Mouse (Mus musculus): ENCODE measurements around the gene Sap30bp.

The Sap30bp gene

DNA sequence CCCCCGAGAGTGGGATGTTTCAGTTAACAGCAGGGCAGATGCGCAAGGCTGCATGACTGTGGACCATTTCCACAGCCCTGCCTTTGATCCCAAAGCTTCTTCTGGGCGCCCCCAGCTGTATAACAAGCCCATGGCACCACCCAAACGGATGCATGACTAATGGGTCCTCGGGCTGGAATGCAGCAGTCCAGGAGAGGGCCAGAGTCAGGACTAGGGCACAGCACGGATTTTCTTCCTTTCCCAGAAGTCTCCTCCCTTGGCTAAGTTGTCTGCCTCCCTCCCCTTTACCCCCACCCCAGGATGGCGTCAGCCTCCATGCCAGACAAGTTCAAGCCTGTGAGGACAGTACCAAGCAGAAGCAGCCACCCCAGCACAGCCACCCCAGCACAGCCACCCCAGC lies 24.9 kb downstream of the Sap30bp start:
- no peak for DNase-seq (ENCODE audit: low read depth)

DNA sequence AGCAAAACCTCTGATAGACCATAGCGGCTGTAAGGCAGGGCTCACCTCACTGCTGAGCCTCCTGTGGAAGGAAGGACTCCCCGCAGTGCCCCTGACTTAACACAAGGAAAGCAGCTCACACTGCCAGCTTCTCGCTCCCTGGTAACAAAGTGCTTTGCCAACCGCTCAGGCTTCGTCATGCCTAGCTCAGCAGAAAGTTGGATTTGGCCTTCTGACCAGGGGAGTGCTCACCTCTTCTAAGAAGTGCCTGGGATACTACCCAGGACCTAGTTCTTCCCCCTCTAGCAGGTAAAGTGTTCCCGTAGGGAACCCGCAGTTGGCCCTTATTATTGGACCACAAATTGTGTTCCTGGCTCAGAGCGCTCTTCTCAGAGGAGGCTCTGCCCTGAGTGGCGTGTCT lies 25.9 kb downstream of the Sap30bp start:
- no peak for DNase-seq (ENCODE audit: low read depth)

DNA sequence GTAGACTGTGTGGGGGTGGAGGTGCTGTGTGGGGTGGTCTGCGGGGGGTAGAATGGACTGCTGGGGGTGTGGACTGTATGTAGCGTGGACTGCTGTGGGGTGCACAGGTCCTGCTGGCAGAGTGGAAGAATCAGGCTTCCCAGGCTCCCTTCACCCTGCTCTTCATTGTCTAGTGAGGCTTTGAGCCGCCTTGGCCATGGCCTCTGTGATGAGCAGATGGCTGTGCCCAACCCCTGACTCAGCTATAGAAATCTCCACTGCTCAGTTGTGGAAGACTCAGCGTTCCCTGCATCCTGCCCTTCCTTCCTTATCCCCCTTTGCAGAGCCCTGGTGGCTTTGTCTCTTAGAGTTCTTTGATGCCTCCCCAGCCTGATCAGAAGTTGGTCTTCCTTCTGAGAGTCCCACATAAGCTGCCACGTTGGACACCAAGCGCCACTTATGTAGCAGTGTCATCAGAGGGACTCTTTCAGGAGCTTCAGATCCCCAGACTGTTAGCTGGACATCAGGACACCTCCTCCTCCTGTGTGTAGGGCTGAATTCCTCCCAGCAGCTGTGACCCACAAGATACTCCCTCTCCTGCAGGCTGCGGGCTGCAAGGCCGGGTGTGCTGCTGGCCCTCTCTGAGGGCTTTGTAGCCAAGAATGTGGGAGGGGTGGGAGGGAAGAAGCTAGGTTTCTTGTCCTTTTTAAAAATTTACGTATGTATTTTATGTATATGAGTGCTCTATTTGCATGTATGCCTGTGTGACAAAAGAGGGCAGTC lies 29.8 kb downstream of the Sap30bp start:
- DNase-seq (ENCODE audit: low read depth) = no peak

DNA sequence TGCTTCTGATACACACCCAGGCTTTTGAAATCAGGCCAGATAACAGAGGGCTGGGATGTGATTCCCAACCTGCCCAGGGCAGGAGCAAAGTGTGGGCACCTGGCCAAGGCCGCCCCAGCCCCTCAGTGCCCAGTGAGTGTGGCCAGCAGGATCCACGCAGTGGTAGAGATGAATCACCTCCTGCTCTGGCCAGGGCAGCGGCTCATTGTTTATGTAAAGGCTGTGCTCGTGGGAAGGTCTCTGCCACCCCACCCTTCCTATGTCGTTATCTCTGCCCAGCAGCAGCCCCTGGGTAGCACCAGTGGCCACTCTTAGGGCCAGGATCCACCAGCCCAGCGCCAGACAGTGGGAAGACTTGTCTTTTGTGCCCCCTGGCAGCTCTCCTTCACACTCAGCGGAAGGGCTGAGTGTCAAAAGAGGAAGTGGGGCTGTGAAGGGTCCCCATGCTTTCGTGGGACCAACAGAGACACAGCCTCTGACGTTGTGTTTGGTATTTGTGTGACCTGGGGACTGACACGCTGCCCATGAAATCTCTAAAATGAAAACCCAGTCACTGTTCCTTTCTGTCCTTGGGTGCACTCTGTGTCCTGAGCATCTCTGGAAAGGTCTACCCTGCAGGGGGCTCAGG lies 32.0 kb downstream of the Sap30bp start:
- no peak for DNase-seq (ENCODE audit: low read depth)

DNA sequence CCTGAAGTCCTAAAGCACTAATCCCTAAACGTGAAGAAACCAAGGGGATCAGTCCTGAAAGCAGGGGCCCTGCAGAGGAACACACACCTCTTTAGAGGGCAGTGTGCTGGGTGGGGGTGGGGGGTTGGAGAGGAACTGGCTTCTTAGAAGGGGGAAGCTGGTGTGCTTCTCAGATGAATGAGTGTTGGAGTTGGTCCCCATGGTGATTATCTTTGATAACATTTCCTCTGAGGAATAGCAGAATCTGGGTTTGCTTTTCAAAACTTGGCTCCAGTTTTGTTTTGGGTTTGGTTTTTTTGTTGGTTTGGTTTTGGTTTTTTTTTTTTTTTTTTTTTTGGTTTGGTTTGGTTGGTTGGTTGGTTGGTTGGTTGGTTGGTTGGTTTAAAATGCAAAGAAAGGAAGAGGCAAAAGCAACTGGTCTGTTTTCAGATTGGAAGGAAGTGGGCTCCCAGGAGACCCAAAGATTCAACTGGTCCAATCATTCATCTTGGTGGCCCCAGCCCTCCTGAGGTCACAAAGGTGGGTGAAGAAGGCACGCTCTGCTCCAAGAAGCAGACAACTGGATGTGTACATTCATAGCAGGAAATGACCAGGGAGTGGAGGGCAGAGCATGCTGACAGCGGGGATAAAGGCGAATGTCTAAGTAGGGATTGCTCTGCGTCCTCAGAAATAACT lies 35.8 kb downstream of the Sap30bp start:
- no peak for DNase-seq (ENCODE audit: low read depth)

DNA sequence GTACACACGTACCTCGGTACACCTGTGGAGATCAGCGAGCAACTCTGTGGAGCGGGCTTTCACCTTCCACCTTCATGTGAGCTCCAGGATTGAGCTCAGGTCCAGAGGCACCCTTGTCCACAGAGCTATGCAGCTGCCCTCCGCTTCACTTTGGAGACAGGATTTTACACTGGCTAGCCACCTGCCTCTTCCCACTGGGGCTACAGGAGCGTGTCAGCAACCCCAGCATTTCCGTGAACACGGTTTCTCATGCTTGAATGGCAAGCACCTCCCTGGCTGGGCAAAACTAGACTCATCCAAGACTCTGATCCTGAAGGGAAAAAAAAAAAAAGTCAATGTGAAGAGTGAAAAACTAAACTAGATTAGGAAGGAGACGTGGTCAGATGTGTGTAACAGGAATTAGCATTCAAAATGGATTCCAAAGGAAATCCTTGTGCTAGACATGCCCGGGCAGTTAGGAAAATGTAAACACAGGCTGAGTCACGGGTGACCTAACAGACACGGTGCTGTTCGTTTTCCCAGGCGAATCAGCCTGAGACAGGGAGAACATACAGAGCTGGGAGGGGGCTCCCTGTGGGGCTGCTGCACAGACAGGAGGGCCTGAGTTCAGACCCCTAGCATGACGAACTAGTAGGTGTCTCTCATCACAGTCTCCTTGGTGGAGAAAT lies 37.1 kb downstream of the Sap30bp start:
- DNase-seq (ENCODE audit: low read depth) = no peak

DNA sequence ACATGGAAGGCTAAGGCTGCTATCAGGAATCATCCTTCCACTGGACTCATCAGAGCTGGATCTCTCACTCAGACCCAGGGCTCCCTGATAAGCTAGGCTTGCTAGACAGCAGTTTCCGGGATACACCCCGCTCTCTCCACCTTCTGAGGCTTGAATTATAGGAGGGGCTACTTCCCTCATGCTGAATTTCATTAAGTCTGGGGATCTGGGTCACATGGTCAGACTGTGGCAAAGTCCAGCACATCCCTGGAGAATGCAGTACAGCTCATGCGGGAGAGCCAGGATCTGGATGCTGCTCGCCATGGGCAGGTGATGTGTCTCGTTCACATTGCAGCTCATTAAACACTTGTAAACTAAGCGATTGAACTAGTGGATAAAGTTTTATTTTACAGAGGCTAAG lies 37.9 kb downstream of the Sap30bp start:
- DNase-seq (ENCODE audit: low read depth) = no peak

DNA sequence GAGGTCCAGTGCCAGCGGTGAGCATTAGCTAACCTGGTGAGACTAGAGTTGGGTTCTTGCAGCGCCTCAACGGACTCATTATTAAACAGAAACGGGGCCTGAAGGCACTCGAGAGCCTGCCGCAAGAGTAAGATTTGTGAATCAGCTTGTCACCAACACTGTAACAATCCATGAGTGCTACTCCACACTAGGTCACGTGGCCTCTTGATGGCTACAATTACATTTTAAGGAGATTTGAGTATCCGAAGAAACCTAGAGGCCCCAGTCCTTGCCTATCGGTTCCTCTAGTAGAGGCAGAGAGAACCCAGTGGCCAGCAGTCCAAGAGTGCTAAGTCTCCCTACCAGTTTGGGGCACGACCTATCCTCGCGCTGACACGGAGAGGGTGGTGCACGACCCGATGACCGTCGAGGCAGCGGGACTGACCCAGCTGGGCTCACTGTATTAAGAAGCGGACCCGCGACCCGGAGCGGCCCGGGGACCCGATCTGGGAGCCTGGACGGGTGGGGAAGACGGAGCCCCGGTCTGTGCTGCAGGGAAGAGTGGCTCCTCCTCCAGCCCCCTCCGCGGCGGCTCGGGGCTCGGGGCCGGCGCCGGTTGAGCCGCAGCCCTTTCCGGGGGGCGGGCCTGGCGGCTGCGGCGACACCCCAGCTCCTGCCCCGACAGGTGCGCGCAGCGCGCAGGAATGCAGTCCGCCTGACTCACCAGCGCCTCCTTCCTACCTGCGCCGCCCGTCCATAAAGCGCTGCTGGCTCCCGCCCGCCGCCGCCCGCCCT lies 41.4 kb downstream of the Sap30bp start, which contains the start of gene Itgb4:
Itgb4 (plus strand) TSS at position 401 of the 774 bp plus-strand sequence.
- peak; percentile 57 for DNase-seq (ENCODE audit: low read depth)

DNA sequence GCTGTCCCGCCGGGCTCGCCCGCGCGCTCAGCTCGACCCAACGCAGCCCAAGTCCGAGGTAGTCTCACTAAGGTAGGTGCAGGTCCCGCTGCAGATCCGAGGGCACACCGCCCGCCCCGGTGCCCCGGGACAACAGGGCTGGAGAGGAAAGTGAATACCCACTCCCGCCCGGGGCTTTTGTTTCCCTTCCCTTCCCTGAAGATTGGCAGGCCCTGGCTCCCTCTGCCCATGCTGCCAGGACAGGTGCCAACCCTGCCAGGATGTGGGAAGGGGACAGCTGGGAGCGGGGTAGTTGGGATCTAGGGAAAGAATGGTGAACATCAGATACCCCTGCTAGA lies 42.0 kb downstream of the Sap30bp start:
- DNase-seq (ENCODE audit: low read depth) = no peak

DNA sequence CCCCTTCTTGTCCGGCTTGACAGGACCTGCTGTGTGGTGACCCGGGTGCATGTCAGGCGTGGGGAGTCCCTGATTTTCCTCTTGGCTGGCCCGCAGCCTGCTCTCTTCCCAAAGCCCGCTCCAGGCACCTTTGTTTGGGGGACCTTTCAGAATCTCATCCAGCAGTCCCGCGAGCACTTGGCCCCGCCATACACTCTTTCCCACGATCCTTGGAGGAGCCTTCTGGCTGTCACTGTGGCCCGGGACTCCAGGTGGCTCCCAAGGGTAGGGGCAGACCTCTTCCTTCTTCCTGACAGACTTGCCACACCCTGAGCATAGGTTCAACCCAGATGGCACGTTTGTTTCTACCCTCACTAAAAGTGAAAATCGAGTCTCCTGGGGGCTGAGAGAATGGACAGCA lies 42.5 kb downstream of the Sap30bp start:
- no peak for DNase-seq (ENCODE audit: low read depth)

DNA sequence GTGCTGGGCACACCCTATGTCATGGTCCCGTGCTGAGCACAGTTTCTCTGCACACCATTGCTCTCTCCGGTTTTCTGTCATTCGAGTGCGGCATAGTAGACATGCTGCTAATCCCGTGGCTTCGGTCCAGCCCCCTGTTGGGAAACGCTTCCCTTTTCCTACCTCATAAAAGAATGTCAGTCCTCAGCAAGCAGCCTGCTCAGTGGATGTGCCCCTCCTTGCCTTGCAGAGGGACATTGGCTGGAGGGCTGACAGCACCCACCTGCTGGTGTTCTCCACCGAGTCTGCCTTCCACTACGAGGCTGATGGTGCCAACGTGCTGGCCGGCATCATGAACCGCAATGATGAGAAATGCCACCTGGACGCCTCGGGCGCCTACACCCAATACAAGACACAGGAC lies 49.4 kb downstream of the Sap30bp start:
- DNase-seq (ENCODE audit: low read depth) = no peak

DNA sequence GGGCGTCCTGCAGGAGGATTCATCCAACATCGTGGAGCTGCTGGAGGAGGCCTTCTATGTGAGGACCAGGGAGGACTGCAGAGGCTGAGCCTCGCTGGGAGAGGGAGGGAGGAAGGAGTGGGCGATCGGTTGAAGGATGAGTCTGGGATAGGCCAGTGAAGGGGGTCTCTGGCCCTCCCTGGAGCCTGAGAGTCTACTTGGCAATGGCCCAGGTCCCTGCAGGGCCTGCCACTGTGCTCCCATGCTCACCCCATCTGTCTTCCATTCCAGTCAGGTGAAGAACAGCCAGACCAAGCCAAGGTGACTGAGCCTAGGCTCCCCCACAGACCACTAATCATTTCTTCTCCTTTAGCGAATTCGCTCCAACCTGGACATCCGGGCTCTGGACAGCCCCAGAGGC lies 50.2 kb downstream of the Sap30bp start:
- no peak for DNase-seq (ENCODE audit: low read depth)

DNA sequence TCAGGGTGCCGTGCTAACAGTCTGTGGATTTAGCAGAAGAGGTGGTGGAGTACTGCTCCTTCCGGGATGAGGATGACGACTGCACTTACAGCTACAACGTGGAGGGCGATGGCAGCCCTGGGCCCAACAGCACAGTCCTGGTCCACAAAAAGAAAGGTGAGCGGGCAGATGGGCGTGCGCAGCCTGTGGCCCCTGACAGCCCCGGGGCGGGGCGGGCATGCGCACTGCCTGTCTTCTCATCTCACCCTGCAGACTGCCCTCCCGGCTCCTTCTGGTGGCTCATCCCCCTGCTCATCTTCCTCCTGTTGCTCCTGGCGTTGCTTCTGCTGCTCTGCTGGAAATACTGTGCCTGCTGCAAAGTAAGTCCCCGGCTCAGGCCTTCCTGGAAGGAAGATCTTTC lies 56.6 kb downstream of the Sap30bp start:
- DNase-seq (ENCODE audit: low read depth) = no peak

DNA sequence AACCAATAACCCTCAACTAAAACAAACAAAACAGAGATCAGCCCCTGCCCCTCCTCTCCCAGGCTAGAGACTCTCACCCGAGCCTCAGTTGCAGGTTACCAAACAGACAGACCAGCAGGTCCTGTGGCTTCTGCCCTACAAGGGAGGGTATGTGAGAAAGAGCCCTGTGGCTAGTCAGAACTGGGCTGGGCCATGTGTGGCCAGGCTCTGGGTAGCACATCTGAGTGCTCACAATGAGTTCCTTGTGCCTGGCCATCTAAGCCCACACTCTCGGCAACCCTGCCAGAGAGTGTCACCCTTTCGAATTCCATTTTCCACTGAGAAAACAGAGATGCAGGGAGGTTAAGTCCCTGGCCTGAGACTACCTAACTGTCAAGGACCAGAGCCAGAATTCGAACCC lies 59.0 kb downstream of the Sap30bp start:
- no peak for DNase-seq (ENCODE audit: low read depth)

DNA sequence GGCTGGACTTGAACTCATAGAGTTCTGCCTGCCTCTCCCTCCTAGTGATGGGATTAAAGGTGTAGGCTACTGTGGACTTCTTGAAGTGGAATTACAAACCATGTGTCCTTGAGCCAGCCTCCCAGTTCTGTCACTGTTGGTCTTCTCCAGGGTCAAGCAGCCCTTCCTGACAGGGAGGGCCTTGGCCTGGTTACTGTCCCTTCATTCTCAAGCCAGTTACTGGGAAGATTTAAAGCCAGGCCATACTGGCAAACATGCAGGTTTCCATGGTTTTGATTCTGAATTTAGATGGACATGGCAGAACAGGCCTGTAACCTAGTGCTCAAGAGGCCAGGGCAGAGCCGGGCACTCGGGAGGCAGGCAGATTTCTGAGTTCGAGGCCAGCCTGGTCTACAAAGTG lies 62.2 kb downstream of the Sap30bp start:
- DNase-seq (ENCODE audit: low read depth) = no peak

DNA sequence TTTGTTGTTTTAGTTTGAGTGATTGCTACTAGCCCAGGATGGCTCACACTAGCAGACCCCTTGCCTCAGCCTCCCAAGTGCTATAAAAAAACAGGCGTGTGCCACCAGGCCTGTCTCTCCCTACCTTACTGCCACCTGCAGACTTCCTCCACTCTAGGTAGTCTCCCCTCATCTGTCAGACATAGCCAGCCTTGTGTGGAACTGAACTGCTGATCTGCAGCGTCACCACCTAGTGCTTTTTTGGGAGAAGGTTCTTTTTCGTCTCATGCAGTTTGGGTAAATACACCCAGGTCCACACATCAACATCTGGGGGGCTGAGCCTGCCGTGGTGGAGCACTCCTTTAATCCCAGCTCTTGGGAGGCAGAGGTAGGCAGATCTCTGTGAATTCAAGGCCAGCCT lies 64.0 kb downstream of the Sap30bp start:
- no peak for DNase-seq (ENCODE audit: low read depth)

DNA sequence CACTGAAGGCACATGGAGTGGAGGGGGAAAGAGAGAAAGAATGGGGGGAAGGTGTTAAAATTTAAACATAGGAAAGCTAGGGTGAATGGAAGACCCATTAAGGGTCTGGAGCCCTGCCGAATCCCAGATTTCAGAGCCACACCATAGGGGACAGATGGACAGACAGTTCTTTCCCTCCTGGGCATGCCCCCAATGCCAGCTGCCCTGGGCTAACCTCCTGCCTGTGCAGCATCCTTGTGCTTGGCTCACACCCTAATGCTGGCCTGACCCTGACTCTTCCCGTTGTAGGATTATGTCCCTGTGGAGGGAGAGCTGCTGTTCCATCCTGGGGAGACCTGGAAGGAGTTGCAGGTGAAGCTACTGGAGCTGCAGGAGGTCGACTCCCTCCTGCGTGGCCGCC lies 64.6 kb downstream of the Sap30bp start:
- DNase-seq (ENCODE audit: low read depth) = no peak

DNA sequence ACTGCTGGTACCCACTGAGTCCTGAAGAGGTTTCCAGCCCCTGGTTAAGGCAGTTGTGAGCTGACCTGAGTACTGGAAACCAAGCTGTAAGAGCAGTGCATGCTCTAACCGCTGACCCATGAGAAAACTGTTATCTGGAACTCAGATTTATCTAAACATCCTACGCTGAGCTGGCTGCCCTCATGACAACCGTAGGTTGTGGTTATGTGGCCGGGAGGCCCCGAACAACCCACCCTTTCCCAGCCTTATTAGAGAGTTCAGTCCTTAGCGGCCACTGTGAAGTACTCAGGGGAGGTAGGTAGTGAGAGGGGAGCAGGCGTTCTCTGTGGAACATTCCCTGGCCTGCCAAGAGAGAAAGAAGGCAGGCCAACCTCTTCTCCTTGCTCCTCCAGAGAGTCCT lies 65.9 kb downstream of the Sap30bp start:
- DNase-seq (ENCODE audit: low read depth) = no peak

DNA sequence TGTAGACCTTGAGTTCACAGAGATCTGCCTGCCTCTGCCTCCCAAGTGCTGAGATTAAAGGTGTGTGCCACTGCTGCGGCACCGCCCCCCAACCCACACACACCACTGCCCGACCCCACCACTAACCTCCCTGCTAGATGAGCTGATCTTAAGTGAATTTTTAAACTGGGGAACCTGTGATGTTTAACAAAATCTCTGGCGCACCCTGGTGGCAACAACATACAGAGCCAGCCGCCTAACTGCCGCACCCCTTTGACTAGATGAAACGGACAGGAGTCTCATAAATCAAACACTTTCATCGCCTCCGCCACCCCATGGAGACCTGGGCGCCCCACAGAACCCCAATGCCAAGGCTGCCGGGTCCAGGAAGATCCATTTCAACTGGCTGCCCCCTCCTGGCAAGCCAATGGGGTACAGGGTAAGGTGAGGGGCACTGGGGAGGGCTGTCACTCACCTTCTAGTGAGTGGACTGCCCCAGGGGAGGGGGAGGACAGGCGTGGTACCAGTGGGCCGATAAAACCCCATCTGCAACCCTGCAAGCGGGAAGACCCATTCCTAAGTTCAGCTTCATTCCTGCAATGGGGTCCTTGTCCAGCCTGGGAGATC lies 66.6 kb downstream of the Sap30bp start:
- peak; percentile 88 for DNase-seq (ENCODE audit: low read depth)

DNA sequence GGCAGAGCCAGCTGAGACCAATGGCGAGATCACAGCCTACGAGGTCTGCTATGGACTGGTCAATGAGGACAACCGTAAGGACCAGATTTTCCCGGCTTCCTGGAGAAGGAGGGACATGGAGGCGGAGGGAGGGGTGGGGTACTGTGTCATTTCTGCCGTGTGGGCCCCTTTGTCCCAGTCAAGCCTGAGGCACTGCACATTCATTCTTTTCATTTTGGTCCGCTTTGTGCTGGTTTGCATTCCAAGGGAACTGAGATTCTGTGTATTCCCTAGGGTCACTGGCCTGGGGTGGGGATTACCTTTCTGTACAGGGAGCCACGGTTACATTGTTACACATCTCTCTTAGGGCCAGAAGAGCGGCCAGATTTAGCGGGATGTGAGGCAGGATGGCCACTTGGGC lies 67.5 kb downstream of the Sap30bp start:
- no peak for DNase-seq (ENCODE audit: low read depth)

DNA sequence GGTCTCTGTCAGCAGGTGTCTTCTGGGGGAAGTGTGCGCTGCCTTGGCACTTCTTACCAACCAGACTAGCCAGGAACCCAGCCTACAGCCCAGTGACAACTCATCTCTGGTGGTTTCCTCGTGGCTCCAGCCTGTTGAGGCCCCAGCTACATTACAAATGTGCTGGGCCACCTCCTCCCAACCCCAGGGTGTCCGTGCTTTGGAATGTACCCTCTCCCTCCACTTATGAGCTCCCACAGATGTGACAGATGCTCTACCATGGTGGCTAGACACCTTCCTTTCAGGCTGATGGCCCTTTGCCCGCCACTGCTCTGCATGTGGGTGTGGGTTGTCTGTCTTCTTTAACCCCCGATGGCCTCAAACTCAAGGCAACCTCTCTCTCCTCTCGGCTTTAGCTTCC lies 68.6 kb downstream of the Sap30bp start:
- no peak for DNase-seq (ENCODE audit: low read depth)

DNA sequence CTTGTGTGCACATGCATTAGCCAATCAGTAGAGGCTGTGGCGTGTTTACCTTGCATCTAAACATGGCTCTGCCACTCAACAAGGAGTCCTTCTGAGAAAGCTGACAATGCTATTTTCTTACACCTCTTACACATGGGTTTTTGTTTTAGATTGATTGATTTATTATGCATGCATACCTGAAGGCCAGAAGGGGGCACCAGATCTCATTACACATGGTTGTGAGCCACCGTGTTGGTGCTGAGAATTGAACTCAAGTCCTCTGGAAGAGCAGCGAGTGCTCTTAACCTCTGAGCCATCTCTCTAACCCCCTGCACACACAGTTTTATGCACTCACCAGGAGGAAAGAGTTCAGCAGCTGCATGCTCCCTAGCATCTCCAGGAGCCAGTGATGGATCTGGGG lies 69.8 kb downstream of the Sap30bp start:
- DNase-seq (ENCODE audit: low read depth) = no peak

Data from naive thymus-derived CD4-positive, alpha-beta T cell, adult 2 months (primary cell).